Mouse (Mus musculus): ENCODE measurements around the gene Hist1h4i.

The Hist1h4i gene

GRCm38 (mm10) chr13:22036986-22037385, 4.2 kb downstream of the Hist1h4i start:
- DNase-seq (ENCODE audit: low spot score in 2 of 2), result no peak

DNA sequence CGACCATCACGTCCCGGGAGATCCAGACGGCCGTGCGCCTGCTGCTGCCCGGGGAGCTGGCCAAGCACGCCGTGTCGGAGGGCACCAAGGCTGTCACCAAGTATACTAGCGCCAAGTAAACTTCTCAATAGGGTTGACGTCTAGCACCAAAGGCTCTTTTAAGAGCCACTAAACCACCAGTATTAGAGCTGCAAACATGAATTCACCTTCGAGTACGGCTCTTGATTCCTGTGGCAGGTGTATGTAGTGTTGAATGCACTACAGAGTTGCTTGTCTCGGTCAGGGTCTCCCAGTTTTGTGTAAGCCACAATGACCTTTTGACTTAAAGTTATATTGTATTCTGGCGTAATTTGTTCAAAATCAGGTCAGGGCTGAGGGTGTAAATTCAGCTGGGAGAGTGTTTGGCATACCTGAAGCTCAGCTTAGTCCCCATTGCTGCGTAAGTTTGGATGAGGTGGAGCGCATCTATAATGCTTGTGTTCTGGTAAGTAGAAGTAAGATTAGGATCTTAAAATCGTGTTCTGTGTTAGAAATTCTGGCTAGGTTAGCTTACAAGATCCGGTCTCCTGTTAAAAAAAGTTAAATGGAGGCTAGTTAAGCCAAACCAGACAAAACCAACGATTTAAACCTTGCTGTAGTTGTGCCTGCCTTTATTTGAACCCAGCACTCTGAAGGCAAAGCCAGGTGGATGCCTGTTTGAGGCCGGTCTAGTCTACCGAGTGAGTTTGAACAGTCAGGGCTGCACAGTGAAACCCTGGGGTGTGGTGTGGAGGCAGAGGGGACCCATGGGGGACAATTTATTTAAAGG, 4.8 kb downstream of the Hist1h4i start:
- DNase-seq (ENCODE audit: low spot score in 2 of 2), result no peak

- peak; percentile 64 to 77 for DNase-seq (ENCODE audit: low spot score in 2 of 2)
Measured at GRCm38 (mm10) chr13:22035267-22036148, 5.7 kb downstream of the Hist1h4i start, which contains the start of the genes Hist1h2ah and Hist1h2bk. Hist1h2ah (minus strand) TSS chr13:22035568. Hist1h2bk (plus strand) TSS chr13:22035870.

GRCm38 (mm10) chr13:22034443-22035266, 6.5 kb downstream of the Hist1h4i start:
- no peak for DNase-seq (ENCODE audit: low spot score in 2 of 2)

DNA sequence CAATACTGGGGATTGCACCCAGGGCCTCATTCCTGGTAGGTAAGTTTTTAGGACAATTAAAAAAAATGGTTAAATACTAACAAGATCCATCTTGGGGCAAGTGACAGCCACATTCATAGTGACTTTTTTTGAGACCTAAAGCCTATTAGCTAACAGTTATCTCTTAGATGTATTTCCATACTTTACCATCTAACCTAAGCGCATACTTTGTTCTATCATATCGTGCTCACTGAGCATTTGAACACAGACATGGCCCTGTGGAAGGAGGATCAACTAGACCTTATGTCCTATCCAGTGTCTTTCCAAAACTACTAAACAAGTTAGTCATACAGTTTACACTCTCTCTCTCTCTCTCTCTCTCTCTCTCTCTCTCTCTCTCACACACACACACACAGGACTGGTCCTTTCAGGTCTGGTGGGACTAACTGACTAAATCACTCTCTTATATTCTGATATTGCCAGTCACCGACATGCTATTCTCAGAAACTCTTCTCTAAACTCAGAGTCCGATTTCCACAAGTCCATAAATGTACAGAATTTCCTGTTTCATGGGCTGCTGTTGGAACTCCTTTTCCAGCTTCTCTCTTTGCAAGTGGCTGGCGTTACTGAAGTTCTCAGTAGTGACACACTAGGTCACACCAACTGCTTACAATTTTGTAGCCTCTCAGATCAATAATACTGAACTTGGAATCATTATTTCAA, 7.3 kb downstream of the Hist1h4i start:
- DNase-seq (ENCODE audit: low spot score in 2 of 2), result no peak

GRCm38 (mm10) chr13:22030493-22030892, 10.7 kb downstream of the Hist1h4i start:
- DNase-seq (ENCODE audit: low spot score in 2 of 2), result no peak

DNA sequence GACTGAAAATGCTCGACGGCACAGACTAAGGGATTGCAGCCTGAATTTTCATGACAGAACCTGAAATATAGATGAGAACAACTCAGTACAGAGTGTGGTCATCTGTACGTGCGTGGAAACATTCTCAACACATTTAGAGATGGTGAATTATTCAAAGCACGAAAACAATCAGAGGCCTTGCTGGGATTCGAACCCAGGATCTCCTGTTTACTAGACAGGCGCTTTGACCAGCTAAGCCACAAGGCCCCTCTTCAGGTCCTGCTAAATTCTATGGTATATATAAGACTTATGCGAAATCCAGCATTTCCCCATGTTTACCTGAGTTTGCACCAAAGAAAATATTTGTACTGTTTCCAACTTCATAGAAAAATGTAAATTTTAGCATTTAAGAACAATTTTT, 11.2 kb downstream of the Hist1h4i start:
- no peak for DNase-seq (ENCODE audit: low spot score in 2 of 2)

DNA sequence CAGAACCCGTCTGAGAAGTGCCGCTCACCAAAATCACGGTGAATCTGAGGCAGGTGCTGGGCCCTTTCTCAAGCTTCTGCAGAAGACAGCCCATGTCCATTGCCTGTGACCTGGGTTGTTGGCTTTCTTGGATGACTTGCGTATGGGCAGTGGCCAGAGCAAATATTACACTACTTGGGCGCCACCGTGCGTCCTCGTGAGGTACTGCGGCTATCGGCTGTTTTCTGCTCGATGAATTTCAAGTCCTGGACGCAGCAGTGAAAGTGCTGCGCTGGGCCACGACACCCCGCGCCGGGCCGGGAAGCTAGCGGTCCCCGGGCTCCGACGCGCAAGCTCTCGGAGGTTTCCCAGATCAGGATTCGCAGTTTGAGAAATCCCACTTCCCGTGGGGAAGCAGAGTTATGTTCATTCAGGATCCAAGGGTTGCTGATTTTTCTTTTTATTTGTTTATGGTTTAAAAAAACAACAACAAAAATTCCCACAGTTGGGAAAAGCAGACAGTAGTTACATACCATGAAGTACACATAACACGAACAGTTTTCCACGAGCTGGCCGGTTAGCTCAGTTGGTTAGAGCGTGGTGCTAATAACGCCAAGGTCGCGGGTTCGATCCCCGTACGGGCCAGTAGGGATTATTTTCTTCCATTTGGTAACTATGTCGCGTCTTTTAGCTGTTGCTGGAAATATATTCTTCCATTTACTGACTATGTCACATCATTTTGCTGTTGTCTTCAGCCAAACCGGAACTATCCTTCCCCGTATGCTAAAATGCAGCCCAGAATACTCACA, 12.3 kb downstream of the Hist1h4i start:
- peak; percentile 91 to 95 for DNase-seq (ENCODE audit: low spot score in 2 of 2)

GRCm38 (mm10) chr13:22026058-22027031, 14.8 kb downstream of the Hist1h4i start:
- DNase-seq (ENCODE audit: low spot score in 2 of 2), result peak; percentile 65 to 80

DNA sequence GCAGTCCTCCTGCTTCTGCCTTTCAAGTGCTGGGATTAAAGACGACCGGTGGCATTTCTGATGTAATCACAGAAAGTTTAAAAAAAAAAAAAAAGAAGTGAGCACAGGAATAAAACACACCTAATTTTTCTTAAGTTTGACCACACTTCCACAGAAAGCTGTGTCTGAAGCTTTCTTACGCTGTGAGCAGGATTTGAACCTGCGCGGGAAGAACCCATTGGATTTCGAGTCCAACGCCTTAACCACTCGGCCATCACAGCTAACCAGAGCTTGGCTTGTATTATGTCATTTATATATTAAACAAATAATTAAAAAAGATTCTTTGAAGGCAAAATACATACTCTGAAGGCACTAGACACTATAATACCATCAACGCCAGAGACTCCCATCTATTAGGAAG, 18.9 kb downstream of the Hist1h4i start:
- peak in 1 of 2 experiments; percentile 70 for DNase-seq (ENCODE audit: low spot score in 2 of 2)

GRCm38 (mm10) chr13:22021581-22021980, 19.6 kb downstream of the Hist1h4i start:
- no peak for DNase-seq (ENCODE audit: low spot score in 2 of 2)

DNA sequence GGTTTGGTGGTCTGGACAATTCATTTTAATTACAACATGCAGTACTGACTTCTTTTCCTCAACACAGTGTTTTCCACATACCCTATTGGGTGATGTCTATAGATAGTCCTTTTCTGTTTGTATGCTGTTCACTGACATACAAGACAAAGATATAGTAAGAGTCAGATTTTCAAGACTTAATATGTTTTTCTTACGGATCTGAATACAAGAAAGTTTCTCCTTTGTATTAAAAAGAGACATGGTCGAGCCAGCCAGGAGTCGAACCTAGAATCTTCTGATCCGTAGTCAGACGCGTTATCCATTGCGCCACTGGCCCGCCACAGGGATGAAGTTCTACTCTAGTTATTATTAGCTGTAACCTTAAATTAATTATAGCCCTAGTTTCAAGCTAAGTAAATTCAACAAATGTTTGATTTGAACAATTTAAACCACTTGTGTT, 20.2 kb downstream of the Hist1h4i start:
- peak in 1 of 2 experiments; percentile 44 for DNase-seq (ENCODE audit: low spot score in 2 of 2)

- no peak for DNase-seq (ENCODE audit: low spot score in 2 of 2)
Measured at GRCm38 (mm10) chr13:22019934-22020835, 21.0 kb downstream of the Hist1h4i start.

GRCm38 (mm10) chr13:22015479-22016450, 25.4 kb downstream of the Hist1h4i start:
- DNase-seq (ENCODE audit: low spot score in 2 of 2), result peak in 1 of 2 experiments; percentile 34

GRCm38 (mm10) chr13:22014411-22014845, 26.7 kb downstream of the Hist1h4i start:
- no peak for DNase-seq (ENCODE audit: low spot score in 2 of 2)

GRCm38 (mm10) chr13:22013716-22014115, 27.4 kb downstream of the Hist1h4i start:
- DNase-seq (ENCODE audit: low spot score in 2 of 2), result no peak

DNA sequence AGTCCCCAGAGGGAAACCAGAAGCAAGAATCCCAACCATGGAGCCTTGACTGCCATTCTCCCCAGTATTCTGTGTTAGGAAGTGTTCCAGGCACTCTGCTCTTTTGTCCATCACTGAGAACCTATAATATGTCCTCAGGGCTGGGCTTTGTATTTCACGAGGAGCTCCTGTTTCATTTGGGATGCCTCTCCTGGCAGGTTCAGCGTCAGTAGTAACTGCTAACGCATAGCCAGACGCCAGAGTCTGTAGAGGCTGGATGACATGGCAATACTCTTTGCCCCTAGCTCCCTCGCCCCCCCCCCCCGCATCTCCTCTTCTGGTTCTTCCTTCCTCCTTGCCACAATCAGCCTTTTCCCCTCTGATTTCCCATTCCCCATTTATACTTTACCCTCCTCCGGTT, 31.5 kb downstream of the Hist1h4i start, which contains the start of gene Prss16:
Prss16 (minus strand) TSS at position 101 of the 400 bp plus-strand sequence.
- DNase-seq (ENCODE audit: low spot score in 2 of 2), result no peak

Data from urinary bladder, adult 18-20 months (tissue).